Mouse (Mus musculus): ENCODE results near the gene Rtkn2. TPM values are rescaled to one million over a fixed set of nuclear protein-coding genes. Genes with fewer than 3 reads are reported as not detected.

Gene Rtkn2
- polyA plus RNA-seq, 1 experiment from 2014 or later, result 8.9 TPM

- H3K9me3 ChIP-seq, result no peaks in the 10 kb centered on the region
- WGBS, result 90% methylated on average over 12 of the region's 12 CpGs
- H3K4me1 ChIP-seq (replicated peaks), result no peaks in the 10 kb centered on the region
- 0 out of 2 replicates have a peak, but pooled peaks have one; percentile 34 for ATAC-seq
- H3K4me2 ChIP-seq (replicated peaks), result no peak overlapping the region
- no peak overlapping the region for H3K27ac ChIP-seq
- H3K9ac ChIP-seq (replicated peaks), result no peak overlapping the region
- peaks cover 11% of the 10 kb centered on the region; the same call in 1 of the 2 replicates for H3K36me3 ChIP-seq
- H3K4me3 ChIP-seq (replicated peaks), result no peak overlapping the region
- H3K27me3 ChIP-seq, result no peaks in the 10 kb centered on the region
Observed at GRCm38 (mm10) chr10:68028327-68029080, 49.1 kb downstream of the Rtkn2 start.

- Histone ChIP-seq H3K9me3 (no peaks in the 10 kb centered on the region), H3K9ac (replicated peaks) (no peak overlapping the region), H3K4me1 (replicated peaks) (no peaks in the 10 kb centered on the region), H3K27me3 (no peaks in the 10 kb centered on the region), H3K4me3 (replicated peaks) (no peak overlapping the region), H3K36me3 (peaks cover 11% of the 10 kb centered on the region; the same call in 1 of the 2 replicates), H3K4me2 (replicated peaks) (no peak overlapping the region), H3K27ac (no peak overlapping the region)
- 83% methylated on average over 5 of the region's 5 CpGs for WGBS
- no peak for ATAC-seq
Observed at GRCm38 (mm10) chr10:68029081-68029626, 49.8 kb downstream of the Rtkn2 start.

GRCm38 (mm10) chr10:68030027-68030426, 50.7 kb downstream of the Rtkn2 start:
- H3K27me3 ChIP-seq, result no peaks in the 10 kb centered on the region
- no peak for ATAC-seq
- peaks cover 11% of the 10 kb centered on the region; the same call in 1 of the 2 replicates for H3K36me3 ChIP-seq
- H3K4me1 ChIP-seq (replicated peaks), result no peaks in the 10 kb centered on the region
- no peaks in the 10 kb centered on the region for H3K9me3 ChIP-seq
- H3K4me2 ChIP-seq (replicated peaks), result no peak overlapping the region
- no peak overlapping the region for H3K4me3 ChIP-seq (replicated peaks)
- no peak overlapping the region for H3K27ac ChIP-seq
- WGBS, result 80% methylated on average over 6 of the region's 6 CpGs
- H3K9ac ChIP-seq (replicated peaks), result no peak overlapping the region

- no peak overlapping the region for H3K9ac ChIP-seq (replicated peaks)
- no peak overlapping the region for H3K27ac ChIP-seq
- H3K27me3 ChIP-seq, result no peaks in the 10 kb centered on the region
- H3K4me2 ChIP-seq (replicated peaks), result no peak overlapping the region
- H3K4me1 ChIP-seq (replicated peaks), result peaks cover 25% of the 10 kb centered on the region
- H3K4me3 ChIP-seq (replicated peaks), result no peak overlapping the region
- ATAC-seq, result no peak
- WGBS, result 94% methylated on average over 20 of the region's 20 CpGs
- peaks cover 16% of the 10 kb centered on the region for H3K36me3 ChIP-seq
- no peaks in the 10 kb centered on the region for H3K9me3 ChIP-seq
Observed at GRCm38 (mm10) chr10:68035707-68036367, 56.5 kb downstream of the Rtkn2 start.

- 95% methylated on average over 17 of the region's 17 CpGs for WGBS
- Histone ChIP-seq H3K27ac (no peak overlapping the region), H3K4me2 (replicated peaks) (no peak overlapping the region), H3K4me3 (replicated peaks) (no peak overlapping the region), H3K36me3 (peaks cover 17% of the 10 kb centered on the region), H3K27me3 (no peaks in the 10 kb centered on the region), H3K9ac (replicated peaks) (no peak overlapping the region), H3K4me1 (replicated peaks) (peaks cover 26% of the 10 kb centered on the region), H3K9me3 (no peaks in the 10 kb centered on the region)
- ATAC-seq, result no peak
Observed at GRCm38 (mm10) chr10:68036368-68036980, 57.1 kb downstream of the Rtkn2 start.

- Histone ChIP-seq H3K9me3 (no peaks in the 10 kb centered on the region), H3K4me1 (replicated peaks) (peaks cover 29% of the 10 kb centered on the region), H3K36me3 (peaks cover 14% of the 10 kb centered on the region), H3K4me3 (replicated peaks) (no peak overlapping the region), H3K9ac (replicated peaks) (0 out of 2 replicates have a peak overlapping the region, but pooled peaks have one; percentile 3), H3K27me3 (no peaks in the 10 kb centered on the region), H3K27ac (peak overlapping the region; percentile 52), H3K4me2 (replicated peaks) (peak overlapping the region; percentile 25)
- 29% methylated on average over 8 of the region's 8 CpGs for WGBS
- peak; percentile 68 for ATAC-seq
Observed at GRCm38 (mm10) chr10:68038997-68039624, 59.7 kb downstream of the Rtkn2 start.

DNA sequence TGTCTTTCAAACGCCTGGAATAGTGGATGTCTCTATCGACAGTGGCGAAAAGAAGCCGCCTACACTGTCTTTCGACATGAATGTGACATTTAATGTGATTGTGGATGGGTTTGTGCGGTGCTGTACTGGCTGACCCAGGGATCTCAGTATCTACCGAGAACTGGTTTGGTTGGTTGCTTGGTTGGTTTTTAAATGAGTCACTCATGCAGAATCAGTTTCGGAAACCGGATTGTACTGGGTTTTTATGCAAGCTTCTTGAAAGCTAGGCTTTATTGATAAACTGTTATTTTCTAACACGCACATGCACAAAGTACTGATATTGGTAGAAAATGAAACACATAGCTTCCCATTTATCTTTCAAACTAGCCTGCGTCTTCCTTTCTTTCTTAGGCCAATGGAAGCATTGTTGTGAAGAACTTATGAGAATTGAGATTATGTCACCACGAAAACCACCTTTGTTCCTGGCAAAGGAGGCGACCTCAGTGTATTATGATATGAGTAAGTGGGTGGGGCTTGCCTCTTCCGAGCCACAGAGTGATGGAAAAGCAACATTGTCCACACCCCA, 60.4 kb downstream of the Rtkn2 start:
- ATAC-seq, result peak; percentile 64
- 0 out of 2 replicates have a peak overlapping the region, but pooled peaks have one; percentile 3 for H3K9ac ChIP-seq (replicated peaks)
- H3K4me3 ChIP-seq (replicated peaks), result no peak overlapping the region
- peak overlapping the region; percentile 25 for H3K4me2 ChIP-seq (replicated peaks)
- peak overlapping the region; percentile 52 for H3K27ac ChIP-seq
- H3K9me3 ChIP-seq, result no peaks in the 10 kb centered on the region
- peaks cover 30% of the 10 kb centered on the region for H3K4me1 ChIP-seq (replicated peaks)
- peaks cover 14% of the 10 kb centered on the region for H3K36me3 ChIP-seq
- WGBS, result 47% methylated on average over 14 of the region's 14 CpGs
- H3K27me3 ChIP-seq, result no peaks in the 10 kb centered on the region

DNA sequence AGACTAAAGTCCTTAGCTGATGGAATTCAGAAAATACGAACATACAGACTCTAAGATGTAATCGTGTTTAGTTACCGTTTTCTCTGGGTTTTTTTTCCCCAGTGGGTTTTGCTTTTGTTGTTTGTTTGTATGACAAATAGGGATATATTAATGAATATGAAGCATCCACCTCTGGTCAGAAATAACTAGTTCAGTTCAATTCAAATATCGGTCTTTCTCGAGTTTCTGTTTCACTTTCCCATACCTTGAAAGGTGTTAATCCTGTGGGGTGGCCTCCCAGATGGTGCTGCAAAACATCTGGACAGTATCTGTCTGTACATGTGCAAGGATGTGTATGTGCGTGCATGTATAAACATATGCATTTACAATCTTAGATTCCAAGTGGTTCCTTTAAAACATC, 61.0 kb downstream of the Rtkn2 start:
- Histone ChIP-seq H3K4me3 (replicated peaks) (no peak overlapping the region), H3K36me3 (peaks cover 14% of the 10 kb centered on the region), H3K9ac (replicated peaks) (no peak overlapping the region), H3K4me1 (replicated peaks) (peaks cover 30% of the 10 kb centered on the region), H3K9me3 (no peaks in the 10 kb centered on the region), H3K27ac (no peak overlapping the region), H3K4me2 (replicated peaks) (no peak overlapping the region), H3K27me3 (no peaks in the 10 kb centered on the region)
- WGBS, result 89% methylated on average over 6 of the region's 6 CpGs
- no peak for ATAC-seq

- WGBS, result 33% methylated on average over 6 of the region's 6 CpGs
- Histone ChIP-seq H3K36me3 (peaks cover 3% of the 10 kb centered on the region; the same call in 1 of the 2 replicates), H3K9ac (replicated peaks) (no peak overlapping the region), H3K4me1 (replicated peaks) (peaks cover 22% of the 10 kb centered on the region), H3K27ac (no peak overlapping the region), H3K4me2 (replicated peaks) (no peak overlapping the region), H3K27me3 (no peaks in the 10 kb centered on the region; the same call in 1 of the 2 replicates), H3K4me3 (replicated peaks) (no peak overlapping the region), H3K9me3 (no peaks in the 10 kb centered on the region)
- peak; percentile 29; the same call in 1 of the 2 replicates for ATAC-seq
Observed at GRCm38 (mm10) chr10:68043973-68044372, 64.6 kb downstream of the Rtkn2 start.

GRCm38 (mm10) chr10:68044864-68045263, 65.5 kb downstream of the Rtkn2 start:
- Histone ChIP-seq H3K36me3 (peaks cover 3% of the 10 kb centered on the region; the same call in 1 of the 2 replicates), H3K4me3 (replicated peaks) (no peak overlapping the region), H3K27me3 (no peaks in the 10 kb centered on the region; the same call in 1 of the 2 replicates), H3K4me2 (replicated peaks) (no peak overlapping the region), H3K9ac (replicated peaks) (no peak overlapping the region), H3K4me1 (replicated peaks) (peaks cover 13% of the 10 kb centered on the region), H3K9me3 (no peaks in the 10 kb centered on the region), H3K27ac (no peak overlapping the region)
- WGBS, result 66% methylated on average over 8 of the region's 8 CpGs
- ATAC-seq, result no peak

DNA sequence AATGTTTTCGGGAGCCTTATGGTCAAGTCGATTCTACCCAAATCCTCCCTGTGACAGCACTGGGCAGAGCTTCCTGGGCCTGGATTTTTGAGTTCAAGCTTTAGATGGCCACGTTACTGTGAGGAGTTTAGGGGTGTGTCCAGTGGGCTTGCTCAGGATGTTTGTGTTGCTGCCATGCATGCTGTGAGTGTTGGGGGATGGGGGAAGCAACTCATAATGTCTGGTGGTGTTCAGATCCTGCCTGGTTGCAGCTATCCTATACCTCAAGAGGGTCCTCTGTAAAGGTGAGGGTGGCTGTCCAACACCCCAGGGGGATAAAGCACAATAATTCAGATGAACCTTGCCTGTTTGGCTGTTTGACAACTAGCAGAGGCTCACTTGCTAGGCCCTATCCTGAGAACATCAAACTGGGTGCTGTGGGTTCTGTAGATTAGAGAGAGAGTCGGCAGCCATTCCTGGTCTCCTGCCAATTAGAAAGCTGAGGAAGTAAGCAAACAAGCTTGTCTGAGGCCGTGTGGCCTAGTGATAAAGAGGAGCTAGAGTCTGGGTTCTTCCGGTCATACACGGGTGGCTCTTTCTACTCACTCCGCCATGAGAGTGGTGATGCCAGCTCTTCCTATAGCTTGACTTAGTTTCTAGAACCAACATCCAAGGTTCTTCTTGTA, 69.4 kb downstream of the Rtkn2 start:
- ATAC-seq, result no peak
- Histone ChIP-seq H3K27me3 (no peaks in the 10 kb centered on the region; the same call in 1 of the 2 replicates), H3K4me3 (replicated peaks) (no peak overlapping the region), H3K9ac (replicated peaks) (no peak overlapping the region), H3K9me3 (no peaks in the 10 kb centered on the region), H3K27ac (no peak overlapping the region), H3K4me2 (replicated peaks) (no peak overlapping the region), H3K4me1 (replicated peaks) (peaks cover 4% of the 10 kb centered on the region; the same call in 1 of the 2 replicates), H3K36me3 (no peaks in the 10 kb centered on the region)
- 92% methylated on average over 8 of the region's 8 CpGs for WGBS

All from midbrain, embryonic 13.5 days (tissue).